Mouse (Mus musculus) T-helper 17 cell (primary cell): Measurements from ENCODE around the gene Ccdc33.

ENCODE experiments used
- in situ Hi-C, 2 experiments: fragments of 300-600 bp; cut with MboI, MseI; formaldehyde crosslinking; loops; 1 replicate in 1 of 2; 2 replicates in 1 of 2; pipeline ENCODE4 v1.15.1; 2025; ENCODE audit warnings: high pct_unique_total_duplicates in 2 of 2

The Ccdc33 gene

GRCm38 (mm10) chr9:58131735-58132134, 13.1 kb upstream of the Ccdc33 start:
- in situ Hi-C loops = no loop called here

- in situ Hi-C loops = no loop called here
These were observed 12.3 kb upstream of the Ccdc33 start for GRCm38 (mm10) chr9:58130909-58131308.

GRCm38 (mm10) chr9:58129508-58129907, 10.9 kb upstream of the Ccdc33 start:
- in situ Hi-C loops = no loop called here

- in situ Hi-C loops = no loop called here
These were observed 10.3 kb upstream of the Ccdc33 start for GRCm38 (mm10) chr9:58128926-58129413.

GRCm38 (mm10) chr9:58125811-58126210, 7.2 kb upstream of the Ccdc33 start:
- in situ Hi-C loops = no loop called here

- in situ Hi-C loops = no loop called here
These were observed 6.5 kb upstream of the Ccdc33 start for GRCm38 (mm10) chr9:58125085-58125484.

- in situ Hi-C loops = no loop called here
These were observed 2.5 kb downstream of the Ccdc33 start for GRCm38 (mm10) chr9:58116024-58116651.

- in situ Hi-C loops = no loop called here
These were observed 3.2 kb downstream of the Ccdc33 start for GRCm38 (mm10) chr9:58115297-58115925.

GRCm38 (mm10) chr9:58114019-58114418, 4.6 kb downstream of the Ccdc33 start:
- in situ Hi-C loops = no loop called here

- in situ Hi-C loops = no loop called here
These were observed 5.2 kb downstream of the Ccdc33 start for GRCm38 (mm10) chr9:58113279-58113884.

- in situ Hi-C loops = no loop called here
These were observed 5.8 kb downstream of the Ccdc33 start for GRCm38 (mm10) chr9:58112866-58113278.

- in situ Hi-C loops = no loop called here
These were observed 6.3 kb downstream of the Ccdc33 start for GRCm38 (mm10) chr9:58112321-58112751.

- in situ Hi-C loops = no loop called here
These were observed 7.2 kb downstream of the Ccdc33 start for GRCm38 (mm10) chr9:58111431-58111830.

- in situ Hi-C loops = no loop called here
These were observed 7.8 kb downstream of the Ccdc33 start for GRCm38 (mm10) chr9:58110787-58111186.

GRCm38 (mm10) chr9:58107494-58107893, 11.1 kb downstream of the Ccdc33 start:
- in situ Hi-C loops = no loop called here

- in situ Hi-C loops = no loop called here
These were observed 12.9 kb downstream of the Ccdc33 start for GRCm38 (mm10) chr9:58105595-58106169.

- in situ Hi-C loops = no loop called here
These were observed 15.0 kb downstream of the Ccdc33 start for GRCm38 (mm10) chr9:58103647-58104046.

GRCm38 (mm10) chr9:58102013-58102412, 16.6 kb downstream of the Ccdc33 start:
- in situ Hi-C loops = no loop called here

GRCm38 (mm10) chr9:58099836-58100565, 18.6 kb downstream of the Ccdc33 start:
- in situ Hi-C loops = loop anchor here in 1 of 2 experiments (5.0 kb wide), 1 partner anchor 62 kb away; no protein-coding TSS in a partner anchor

- in situ Hi-C loops = loop anchor here in 1 of 2 experiments (5.0 kb wide), 1 partner anchor 66 kb away; no protein-coding TSS in a partner anchor
These were observed 21.9 kb downstream of the Ccdc33 start for GRCm38 (mm10) chr9:58096629-58097301.

GRCm38 (mm10) chr9:58095977-58096376, 22.6 kb downstream of the Ccdc33 start:
- in situ Hi-C loops = loop anchor here in 1 of 2 experiments (5.0 kb wide), 1 partner anchor 66 kb away; no protein-coding TSS in a partner anchor
